Mouse (Mus musculus) frontal cortex, postnatal 14 days (tissue): ENCODE data around the gene Zfp948.

Experiments used
- DNase-seq, 2 experiments: peaks; one replicate each; pipeline ENCODE4 v3.0.0; 2022; ENCODE audit warnings: low spot score in 2 of 2

Gene Zfp948

DNA sequence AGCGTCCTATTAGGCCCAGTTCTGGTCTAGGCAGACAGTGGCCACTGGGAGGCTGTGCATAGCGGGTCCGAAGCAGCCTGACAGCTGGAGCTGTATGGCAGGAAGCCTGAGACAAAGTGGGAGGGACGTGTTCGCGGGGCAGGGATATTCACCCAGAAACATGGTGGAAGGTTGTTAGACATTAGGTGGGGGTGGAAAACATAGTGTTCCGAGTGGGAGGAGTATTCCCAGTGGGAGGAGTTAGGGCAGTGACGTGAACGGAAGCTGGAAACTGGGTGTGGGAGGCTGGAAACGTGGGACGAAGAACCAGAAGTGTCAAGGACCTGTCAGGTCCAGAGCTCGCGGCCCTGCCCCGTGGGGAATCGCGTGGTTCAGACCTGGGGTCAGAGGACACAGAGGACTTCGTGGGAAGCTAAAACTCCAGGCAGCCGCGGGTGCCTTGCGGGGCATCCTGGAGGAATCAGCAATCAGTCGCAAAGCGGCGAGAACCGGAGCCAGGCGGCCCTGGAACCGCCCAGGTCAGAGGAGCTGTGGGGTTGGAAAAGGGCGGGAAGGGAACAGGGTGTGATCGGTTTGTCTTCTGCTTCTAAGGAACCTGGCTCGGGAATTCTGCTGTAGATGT lies at the start of gene Zfp948:
TSS of gene Zfp948 (plus strand) at position 281 of the 622 bp plus-strand sequence.
- DNase-seq = peak; percentile 63 to 70

DNA sequence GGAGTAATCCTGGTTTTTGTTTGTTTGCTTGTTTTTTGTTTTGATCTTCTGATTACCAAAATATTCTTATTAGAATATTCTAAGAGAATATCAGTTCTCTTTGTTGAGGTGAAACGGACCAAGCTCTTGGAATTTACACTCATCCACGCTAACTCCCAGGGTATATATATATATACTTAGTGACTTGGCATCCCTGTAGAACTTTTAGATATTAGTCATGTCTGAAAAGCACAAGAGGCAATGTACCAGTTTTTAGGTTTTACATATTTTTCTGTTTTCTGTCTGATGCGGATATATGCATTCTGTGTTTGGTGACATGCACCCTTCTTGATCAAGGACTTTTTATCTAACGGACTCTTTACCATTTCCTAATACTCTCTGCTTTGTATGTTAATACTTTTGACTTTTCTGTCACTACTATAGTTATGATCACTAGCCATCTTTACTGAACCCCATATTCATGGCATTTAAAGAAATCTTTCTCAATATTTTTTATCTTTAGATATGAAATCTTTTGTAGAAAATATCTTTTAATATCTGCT lies 49.6 kb upstream of the Zfp948 start:
- DNase-seq = no peak

DNA sequence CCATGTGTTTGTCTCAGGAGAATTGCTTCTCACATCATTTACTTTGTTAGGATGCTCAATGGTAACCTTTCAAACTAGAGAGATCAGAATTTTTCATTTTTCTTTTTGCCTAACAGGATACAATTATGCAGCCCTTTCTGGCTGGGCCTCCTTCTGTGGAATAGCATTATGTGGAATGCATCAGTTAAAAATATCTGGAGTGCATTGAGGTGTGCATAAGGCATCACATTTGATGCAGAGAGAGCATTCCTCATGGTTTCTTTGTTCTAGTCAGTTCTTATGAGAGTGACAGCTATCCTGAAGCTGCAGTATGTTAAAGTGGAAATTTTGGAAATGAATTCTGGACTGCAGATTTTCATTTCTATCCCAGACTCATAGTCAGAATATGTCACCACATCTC lies 40.5 kb upstream of the Zfp948 start:
- DNase-seq = no peak

DNA sequence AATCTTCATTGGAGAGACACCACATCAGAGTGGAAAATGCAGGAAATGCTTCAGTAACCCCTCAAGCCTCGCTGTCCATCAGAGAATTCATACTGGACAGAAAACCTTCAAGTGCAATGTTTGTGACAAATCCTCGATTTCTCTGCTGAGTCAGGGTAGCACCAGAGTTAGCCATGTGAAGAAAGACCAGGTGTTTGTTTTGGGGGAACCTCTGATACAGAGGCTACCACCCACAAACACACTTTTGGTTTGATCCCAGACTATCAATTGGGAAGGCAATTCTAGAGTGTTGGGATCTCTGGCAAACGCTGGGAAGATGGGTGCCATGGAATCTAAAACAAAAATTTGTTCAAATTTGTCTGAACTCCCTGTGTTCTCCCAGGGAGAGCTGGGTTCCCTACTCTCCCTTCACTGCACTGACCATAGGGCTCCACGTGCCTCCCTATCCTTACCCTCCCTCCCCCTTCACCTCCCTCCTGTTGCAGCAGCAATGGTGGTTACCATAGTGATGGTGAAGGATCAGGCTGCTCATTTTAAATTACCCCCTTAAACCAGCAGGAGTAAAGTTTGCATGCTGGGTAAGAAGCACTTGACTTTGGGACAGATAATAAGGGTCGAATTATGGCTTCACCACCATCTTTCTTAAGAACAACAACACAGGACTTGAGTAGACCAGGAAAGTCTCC lies 36.0 kb upstream of the Zfp948 start:
- no peak for DNase-seq

DNA sequence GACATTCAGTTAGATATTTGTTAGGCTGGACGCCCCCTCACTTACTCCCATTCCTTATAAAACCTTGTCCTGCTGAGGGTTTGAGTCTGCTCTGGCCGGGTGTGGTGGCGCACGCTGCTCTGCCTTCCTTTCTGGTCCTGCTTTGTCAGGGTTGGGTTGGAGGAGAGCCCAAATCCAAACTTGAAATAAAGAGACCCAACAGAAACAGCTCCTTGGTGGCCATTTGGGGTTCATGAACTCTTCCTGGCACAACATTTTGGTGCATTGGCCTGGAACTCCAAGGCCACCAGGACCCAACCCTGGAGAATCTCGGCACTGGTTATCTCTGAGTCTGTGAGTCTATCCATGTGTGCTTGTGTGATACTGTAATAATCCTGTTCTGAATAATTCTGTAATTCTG lies 35.2 kb upstream of the Zfp948 start:
- peak in 1 of 2 experiments; percentile 17 for DNase-seq

DNA sequence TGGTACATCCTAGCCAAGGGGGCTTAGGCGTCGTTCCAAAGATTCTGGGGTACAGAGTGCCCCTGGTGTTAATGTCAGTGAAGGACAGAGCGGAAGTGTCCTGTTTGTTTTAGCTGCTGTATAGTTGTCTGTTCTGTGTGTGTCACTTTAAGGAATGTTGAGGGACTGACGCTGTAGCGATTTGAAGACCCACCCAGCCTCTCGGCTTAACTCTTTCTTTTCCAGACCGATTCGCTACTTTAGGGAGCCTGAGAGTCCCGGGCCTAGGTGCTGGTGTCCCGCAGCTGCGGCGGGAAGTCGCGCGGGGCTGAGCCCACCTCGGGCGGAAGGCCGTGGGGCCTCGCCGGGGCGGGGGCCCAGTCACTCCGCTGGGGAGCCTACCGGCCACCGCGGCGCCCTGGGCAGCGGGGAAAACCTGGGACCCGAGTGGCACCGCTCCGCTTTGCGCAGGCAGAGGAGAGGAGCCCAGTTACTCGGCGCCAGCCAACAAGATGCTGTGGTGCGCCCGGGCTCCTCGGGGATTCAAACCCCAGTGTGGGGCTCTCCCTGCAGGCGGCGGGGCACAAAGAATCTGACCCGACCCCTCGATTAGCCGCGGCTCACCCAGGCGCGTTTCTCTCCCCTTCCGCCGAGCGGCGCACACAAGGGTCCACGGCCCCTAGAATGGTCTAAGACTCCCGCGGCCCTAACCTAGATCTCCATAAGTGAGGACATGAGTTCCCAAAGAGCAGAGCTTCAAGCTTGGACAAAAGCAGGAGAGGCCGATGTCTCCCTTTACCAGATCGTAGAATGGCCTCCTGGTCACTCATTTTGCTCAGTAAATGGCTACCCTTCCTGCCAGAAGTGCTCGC lies 34.5 kb upstream of the Zfp948 start:
- peak; percentile 53 to 63 for DNase-seq

DNA sequence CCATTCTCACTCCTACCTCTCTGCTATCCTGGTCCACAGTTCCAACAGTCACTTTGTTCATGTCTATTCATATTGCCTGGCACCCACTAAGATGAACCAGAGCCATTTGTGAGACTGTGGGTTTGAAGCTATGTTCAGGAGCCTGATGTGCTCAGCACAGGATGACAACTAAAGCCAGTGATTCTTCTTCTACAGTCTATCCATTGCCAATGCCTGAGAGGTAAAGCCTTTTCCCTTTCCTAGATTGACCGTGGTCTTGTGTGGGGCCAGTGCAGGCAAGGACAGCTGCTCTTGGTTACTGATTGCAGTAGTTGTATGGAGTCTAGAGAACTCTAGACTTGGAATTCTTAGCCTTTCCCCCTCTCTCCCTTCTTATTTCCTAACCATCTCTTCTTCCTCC lies 32.8 kb upstream of the Zfp948 start:
- DNase-seq = no peak

DNA sequence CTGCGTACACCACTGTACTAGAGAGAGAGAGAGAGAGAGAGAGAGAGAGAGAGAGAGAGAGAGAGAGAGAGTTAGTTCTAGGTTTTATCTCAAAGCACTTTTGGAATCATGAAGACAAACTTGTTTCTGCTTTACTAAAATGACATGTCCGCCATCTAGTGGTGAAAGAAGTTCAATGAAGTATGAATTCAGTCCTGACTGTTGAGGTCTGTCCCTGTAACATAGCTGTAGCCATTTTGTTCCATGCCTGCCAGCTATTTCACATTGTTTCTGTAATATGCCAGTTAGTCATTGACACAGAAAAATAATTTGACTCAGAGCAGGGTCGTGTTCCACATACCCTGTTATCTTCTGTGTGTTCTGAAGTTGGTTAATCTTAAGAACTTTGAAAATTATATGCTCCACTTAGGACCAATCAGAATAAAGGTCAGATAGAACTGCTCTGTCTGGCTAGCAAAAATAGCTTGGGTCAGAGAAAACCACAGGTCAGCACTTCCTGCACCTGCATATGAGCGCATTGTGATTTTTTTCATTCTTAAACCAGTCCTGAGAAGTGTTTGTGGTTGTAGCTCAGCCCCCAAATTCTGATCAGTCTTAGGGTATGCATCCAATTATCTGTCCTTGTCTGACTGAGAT lies 32.2 kb upstream of the Zfp948 start:
- DNase-seq = no peak

DNA sequence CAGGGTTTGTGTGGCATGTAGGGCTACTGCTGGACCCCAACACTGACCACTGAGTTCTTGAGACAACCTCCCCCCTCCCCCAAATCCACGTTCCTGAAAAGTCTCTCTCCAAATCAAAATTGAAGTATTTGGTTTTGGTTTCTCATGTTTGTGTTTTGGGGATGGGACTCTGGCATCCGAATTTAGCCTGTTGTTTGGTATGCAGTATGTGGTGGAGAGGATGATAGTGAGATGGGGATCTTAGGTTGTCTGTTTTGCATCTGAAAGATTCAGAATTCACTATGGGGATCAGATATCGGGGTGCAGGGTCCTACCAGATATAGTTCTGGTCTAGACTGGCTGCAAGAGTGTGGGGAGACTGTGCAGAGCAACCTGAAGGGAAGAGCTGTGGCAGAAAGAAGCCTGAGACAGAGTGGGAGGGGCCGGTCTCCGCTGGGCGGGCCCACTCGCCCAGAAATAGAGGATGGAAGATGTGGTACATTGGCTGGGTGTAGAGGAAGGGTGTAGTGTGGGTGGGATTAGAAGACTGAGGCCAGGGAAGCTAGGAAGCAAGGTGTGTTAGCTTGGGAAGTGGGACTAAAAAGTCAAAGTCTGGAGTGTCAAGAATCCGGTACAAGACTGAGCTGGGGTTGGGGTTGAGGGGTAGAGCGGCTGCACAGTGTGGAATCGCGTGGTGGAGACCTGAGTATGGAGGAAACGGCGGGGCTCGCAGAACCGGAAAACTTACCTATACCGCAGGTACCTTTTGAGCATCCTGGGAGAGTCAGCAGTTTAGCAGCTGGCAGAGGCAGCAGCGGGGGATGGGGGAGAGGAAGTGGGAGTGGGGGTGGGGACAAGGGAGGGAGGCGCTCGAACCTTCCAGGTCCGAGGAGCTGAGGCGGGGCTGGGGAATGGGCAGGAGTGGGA lies 31.5 kb upstream of the Zfp948 start, which contains the start of gene Zfp52:
TSS of gene Zfp52 (plus strand) at position 444 of the 906 bp plus-strand sequence.
- DNase-seq = peak in 1 of 2 experiments; percentile 56

DNA sequence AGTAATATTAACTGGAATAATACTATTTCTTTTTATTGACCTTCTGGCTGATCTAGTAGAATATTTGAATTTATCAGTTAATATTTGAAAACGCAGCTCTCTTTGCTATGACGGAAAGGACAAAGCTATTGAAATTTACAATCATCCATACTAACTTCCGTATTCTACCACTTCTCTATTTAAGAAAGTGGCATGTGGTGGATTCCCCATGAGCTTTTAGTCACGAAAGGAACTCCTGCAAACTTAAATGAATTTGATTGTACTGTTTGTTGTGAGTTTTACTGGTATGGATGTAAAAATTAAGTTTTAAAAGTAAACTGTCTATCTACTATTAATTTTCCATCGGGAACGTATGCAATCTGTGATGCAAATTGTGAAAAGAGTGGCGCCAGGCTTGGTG lies 30.7 kb upstream of the Zfp948 start:
- DNase-seq = no peak

DNA sequence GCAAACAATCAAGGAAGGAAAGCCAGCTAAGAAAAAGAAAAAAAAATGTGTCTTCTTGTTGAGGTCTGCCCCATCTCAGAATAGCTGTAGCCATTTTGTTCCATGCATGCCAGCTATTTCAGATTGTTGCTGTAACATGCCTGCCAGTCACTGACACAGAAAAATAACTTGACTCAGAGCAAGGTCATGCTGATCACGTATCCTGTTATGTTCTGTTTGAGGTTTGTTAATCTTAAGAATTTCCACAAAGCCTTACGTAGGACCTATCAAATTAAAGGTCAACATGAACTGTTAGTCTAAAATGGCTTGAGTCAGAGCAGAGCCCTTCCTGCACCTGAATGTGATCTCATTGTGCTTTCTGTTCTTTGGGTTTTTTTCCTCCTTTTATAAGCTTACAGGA lies 30.1 kb upstream of the Zfp948 start:
- DNase-seq = no peak

DNA sequence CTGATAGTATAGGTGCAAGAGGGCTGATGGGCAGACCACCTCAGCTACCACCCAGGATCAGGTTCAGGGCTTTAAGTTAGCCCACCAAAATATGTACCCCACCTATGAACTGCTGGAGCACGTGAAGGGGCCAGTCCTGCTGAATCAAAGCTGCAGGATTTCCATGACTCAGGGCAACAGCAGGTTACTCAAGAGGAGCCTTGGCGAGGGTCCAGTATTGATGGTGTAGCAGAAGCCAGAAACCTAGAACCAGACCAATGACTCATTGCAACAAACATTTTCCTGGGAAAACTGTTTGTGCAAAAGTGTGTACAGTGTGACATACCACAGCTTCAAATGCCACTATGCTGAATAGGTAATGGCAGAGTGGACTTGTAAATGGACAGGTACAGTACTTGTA lies 9.0 kb upstream of the Zfp948 start:
- no peak for DNase-seq

DNA sequence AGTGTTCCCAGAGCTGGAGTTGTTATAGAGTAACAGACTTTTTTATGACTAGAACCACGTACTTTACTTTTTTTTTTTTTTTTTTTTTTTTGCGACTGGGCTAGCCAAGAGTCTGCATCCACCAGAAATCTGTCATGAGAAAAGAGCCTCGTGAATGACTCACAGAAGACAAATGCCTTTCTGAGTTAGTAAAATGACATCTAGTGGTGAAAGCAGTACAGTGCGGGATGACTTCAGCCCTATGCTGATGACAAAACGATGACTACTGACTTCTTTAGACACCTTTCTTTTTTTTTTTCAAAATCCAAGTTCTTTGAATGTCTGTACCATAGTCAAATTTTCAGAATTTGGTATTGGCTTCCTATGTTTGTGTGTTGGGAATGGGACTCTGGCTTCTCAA lies 588 bp upstream of the Zfp948 start:
- DNase-seq = peak in 1 of 2 experiments; percentile 34

DNA sequence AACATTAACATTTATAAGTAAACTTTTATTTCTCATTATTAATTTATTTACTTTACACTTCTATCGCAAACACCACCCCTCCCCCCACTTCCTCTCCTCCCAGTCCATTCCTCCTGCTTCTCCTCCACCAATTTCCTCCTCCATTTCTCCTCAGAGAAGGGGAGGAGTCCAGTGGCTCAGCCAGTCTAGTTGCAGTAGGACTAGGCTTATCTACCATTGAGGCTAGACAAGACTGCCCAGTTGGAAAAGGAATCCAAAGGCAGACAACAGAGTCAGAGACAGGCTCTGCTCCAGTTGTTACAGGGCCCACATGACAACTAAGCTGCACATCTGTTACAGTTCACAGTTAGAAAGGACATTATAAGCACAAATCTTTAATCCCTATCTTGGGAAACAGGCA lies 888 bp downstream of the Zfp948 start:
- no peak for DNase-seq

DNA sequence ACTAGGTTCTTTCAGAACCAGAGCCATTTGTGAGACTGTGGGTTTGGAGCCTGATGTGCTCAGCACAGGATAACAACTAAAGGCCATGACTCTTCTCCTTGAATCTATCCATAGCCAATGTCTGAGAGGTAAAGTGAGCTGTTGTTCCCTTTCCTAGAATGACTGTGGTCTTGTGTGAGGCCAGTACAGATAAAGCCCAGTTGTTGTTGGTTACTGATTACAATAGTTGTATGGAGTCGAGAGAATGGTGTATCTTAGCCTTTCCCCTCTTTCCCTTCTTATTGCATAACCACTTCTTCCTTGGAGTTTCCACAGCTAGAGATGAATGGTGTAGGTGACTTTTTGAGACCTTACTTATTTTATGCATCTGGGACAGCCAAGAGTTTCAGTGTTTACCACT lies 12.3 kb downstream of the Zfp948 start:
- DNase-seq = no peak

DNA sequence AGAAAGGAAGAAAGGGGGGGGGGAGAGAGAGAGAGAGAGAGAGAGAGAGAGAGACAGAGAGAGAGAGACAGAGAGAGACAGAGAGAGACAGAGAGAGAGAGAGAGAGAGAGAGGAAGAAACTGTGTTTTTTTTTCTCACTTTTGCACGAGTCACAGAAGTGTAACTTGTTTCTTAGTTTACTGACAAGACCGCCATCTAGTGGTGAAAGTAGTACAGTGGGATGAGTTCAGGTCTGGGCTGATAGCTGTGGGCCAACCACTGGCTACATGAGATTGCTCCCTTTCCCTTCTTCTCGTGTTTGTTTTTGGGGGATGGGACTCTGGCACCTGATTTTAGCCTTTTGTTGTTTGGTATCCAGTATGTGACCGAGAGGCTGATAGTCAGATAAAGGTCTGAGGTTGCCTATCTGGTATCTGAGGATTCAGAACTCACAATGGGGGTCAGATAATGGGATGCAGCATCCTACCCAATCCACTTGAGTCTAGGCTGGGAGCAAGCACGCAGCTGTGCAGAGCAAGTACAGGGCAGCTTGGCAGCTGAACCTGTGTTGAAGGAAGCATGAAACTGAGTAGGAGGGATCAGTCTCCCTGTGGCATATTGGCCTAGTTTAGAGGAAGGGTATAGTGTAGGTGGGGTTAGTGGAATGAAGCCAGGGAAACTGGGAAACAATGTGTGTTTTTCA lies 12.8 kb downstream of the Zfp948 start:
- no peak for DNase-seq

DNA sequence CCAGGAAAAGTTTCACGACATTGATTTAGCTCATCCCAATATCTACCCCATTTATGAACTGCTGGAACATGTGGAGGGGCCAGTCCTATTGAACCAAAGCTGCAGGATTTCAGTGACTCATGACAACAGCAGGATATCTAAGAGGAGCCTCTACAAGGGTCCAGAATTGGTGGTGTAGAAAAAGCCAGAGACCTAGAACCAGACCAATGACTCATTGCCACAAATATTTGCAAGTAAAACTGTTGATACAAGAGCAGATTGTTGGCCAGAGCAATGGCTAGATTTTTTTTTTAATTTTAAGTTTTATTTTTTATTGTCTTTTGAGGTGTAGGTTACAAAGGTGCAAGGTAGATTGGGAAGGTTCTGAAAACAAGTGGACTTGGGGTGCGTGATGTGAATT lies 18.7 kb downstream of the Zfp948 start:
- DNase-seq = no peak

DNA sequence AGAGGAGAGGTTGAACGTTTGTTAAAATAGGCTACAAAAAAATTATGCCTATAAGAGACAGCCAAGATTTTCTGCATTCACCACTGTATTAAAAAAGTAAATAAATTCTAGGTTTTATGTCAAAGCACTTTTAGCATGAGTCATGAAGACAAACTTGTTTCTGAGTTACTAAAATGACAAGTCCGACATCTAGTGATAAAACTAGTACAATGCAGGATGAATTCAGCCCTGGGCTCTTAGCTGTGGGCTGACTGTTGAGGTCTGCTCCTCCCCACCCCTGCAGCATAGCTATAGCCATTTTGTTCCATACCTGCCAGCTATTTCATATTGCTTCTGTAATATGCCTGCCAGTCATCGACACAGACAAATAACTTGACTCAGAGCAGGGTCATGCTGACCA lies 49.5 kb downstream of the Zfp948 start:
- no peak for DNase-seq

DNA sequence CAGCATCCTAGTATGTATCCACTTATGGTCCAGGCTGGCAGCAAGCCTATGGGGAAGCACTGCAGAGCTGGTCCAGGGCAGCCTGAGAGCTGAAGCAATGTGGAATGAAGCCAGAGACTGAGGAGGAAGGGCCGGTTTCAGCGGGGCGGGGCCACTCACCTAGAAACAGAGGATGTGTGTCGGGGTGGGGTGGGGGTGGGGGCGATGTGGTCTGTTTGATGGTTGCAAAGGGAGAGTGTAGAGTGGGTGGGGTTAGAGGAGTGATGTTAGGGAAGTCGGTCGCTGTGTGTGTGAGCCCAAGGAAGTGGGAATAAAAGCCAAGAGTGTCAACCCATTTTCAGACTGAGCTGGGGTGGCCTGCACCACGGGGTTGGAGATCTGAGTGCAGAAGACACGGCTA lies 50.5 kb downstream of the Zfp948 start:
- DNase-seq = no peak

DNA sequence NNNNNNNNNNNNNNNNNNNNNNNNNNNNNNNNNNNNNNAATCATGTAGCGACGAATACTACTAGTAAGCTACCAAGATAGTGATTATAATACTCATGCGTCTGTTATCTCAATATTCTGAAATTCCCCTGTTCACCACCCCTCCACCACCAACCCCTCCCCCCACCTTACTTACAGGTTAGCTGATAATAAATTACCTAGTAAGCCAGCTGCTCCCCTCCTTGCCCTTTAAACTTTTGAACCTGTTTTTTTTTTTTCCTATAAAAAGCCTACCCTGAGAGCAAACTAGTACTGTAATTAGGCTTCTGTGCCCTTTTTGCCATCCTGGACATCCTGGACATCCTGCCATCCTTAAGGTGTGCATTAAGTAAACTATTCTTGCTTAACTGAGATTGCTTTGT lies 56.8 kb downstream of the Zfp948 start:
- no peak for DNase-seq
